Mouse (Mus musculus) C2C12 (cell line): ENCODE data around the gene Gm5168. TPM values are rescaled to one million over a fixed set of nuclear protein-coding genes. Genes with fewer than 3 reads are reported as not detected.
"Not testable (repeated sequence)": the region's sequence is repeated elsewhere in the genome, so short reads cannot be mapped to it uniquely, and the experiment has no call there.

Source experiments
- H3K27me3 ChIP-seq: one replicate; pipeline ENCODE4 v1.6.1; 2011; ENCODE audit not compliant: control insufficient read depth, insufficient read depth, insufficient read length
- H3K36me3 ChIP-seq: one replicate; pipeline ENCODE4 v1.6.1; 2011; ENCODE audit not compliant: control insufficient read depth, insufficient read depth
- H3K4me3 ChIP-seq: one replicate; pipeline ENCODE4 v1.5.1; 2011; ENCODE audit warnings: mild to moderate bottlenecking, control low read depth; ENCODE audit not compliant: poor library complexity, insufficient read depth, severe bottlenecking
- H3K79me2 ChIP-seq: one replicate; pipeline ENCODE4 v1.6.1; 2011; ENCODE audit not compliant: control insufficient read depth, insufficient read depth
- H3K79me3 ChIP-seq: one replicate; pipeline ENCODE4 v1.6.1; 2011; ENCODE audit warnings: low read depth, control low read depth
- H3ac ChIP-seq: one replicate; pipeline ENCODE3; 2011; ENCODE audit warnings: low read depth; ENCODE audit not compliant: control insufficient read depth, insufficient read length
- long read RNA-seq, 2 experiments: library from polyadenylated mRNA; unstranded; transcript quantifications; one replicate each; pipeline ENCODE4 v2.0.0; 2019 to 2020
- polyA plus RNA-seq: library from polyadenylated mRNA; unstranded; fragments of >200 nt; fragmentation: generic; extraction: Trizol; gene quantifications from one replicate; pipeline ENCODE4 v1.2.1, GENCODE M21; 2012; ENCODE audit warnings: missing spikeins

Gm5168 gene
- polyA plus RNA-seq: not detected
- long read RNA-seq, experiment 1: 0 reads
- long read RNA-seq, experiment 2: 0 reads

DNA sequence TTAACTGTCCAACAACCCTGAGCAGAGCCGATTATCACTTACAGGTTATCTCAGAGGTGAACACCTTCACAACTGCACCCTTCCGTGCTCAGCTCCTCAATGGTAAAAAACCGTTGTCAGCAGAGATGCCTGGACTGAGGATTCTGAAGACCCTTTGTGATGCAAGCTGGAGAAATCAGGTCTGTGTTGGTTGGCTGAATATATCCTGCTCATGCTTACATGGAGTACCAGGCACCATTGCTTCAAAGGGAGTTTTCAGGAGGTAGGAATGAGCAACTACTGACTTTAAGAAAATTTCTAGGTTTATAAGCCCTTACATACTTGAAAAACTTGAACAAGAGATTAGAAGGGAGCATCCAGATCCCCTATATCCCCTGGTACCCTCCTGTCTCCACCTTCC, at the start of gene Gm5168:
TSS of gene Gm5168 (minus strand) at position 101 of the 400 bp plus-strand sequence.
- not testable (repeated sequence) for H3K27me3 ChIP-seq, H3ac ChIP-seq, H3K4me3 ChIP-seq, H3K36me3 ChIP-seq, H3K79me2 ChIP-seq, H3K79me3 ChIP-seq

Other genes with a start within 250 kb of the Gm5168 start
- not detected for gene Gm2012, start 180.3 kb upstream of the Gm5168 start, polyA plus RNA-seq